ENCODE assay signal across 24 mouse cellular contexts in genomic region chr14:106194104-106194503, GRCm38 (mm10).
A peak's percentile ranks its signal among the peaks of the same experiment; 100 is the strongest.
DNase-seq lines count a peak whose midpoint lies in the region; ATAC-seq and TF ChIP-seq lines count a peak whose summit lies in the region.
"Had no signal": no experiment of that assay in that cellular context is flagged by ENCODE, and none has a peak within 500 bp of the region (broad histone marks: within the 10 kb centered on the region; RNA-seq: fewer than 3 reads in every experiment).

No protein-coding gene starts in this region.

- H3K4me3 ChIP-seq in MEL (ENCODE audit: control insufficient read depth in 1 of 2, insufficient read depth in 1 of 2, low read depth in 2 of 2, low read length in 2 of 2), result peak overlapping the region; percentile 58 to 78
- no peak overlapping the region for H3K4me3 ChIP-seq in small intestine, adult 2 months (ENCODE audit: low read depth, low read length)
- H3K4me3 ChIP-seq: embryonic facial prominence, embryonic 12.5 days; erythroblast, embryonic 14.5 days; heart, embryonic 10.5 days; hindbrain, embryonic 12.5 days; limb, embryonic 12.5 days; midbrain, embryonic 10.5 days had no signal

- TF ChIP-seq RAD21 in MEL (IDR thresholded peaks at IDR 0.05; ENCODE audit: low read depth, low read length), result no peak

- intact Hi-C loops in heart, postnatal 14 days (cut with DNase I), result no loop called here

- peak overlapping the region; percentile 9; the same call in 1 of the 2 replicates for H3K27ac ChIP-seq in MEL (ENCODE audit: control insufficient read depth, low read depth, low read length)
- H3K27ac ChIP-seq in small intestine, adult 2 months (ENCODE audit: insufficient read depth, low read depth, low read length), result peak overlapping the region; percentile 32; the same call in 1 of the 2 replicates
- H3K27ac ChIP-seq: embryonic facial prominence, embryonic 12.5 days; heart, embryonic 10.5 days; hindbrain, embryonic 12.5 days; limb, embryonic 12.5 days; liver, embryonic 14.5 days; midbrain, embryonic 10.5 days had no signal

- no peak for TF ChIP-seq CTCF in MEL (IDR thresholded peaks at IDR 0.05 in 2 of 3, conservative IDR thresholded peaks at IDR 0.05 in 1 of 3; ENCODE audit: control insufficient read depth in 1 of 3, insufficient read depth in 1 of 3, low read depth in 2 of 3, low read length in 3 of 3, poor library complexity in 1 of 3, severe bottlenecking in 1 of 3)
- TF ChIP-seq CTCF in small intestine, adult 2 months (IDR thresholded peaks at IDR 0.05; ENCODE audit: extremely low read depth, insufficient read length, insufficient replicate concordance, low read depth, low read length), result no peak

- no peaks in the 10 kb centered on the region for H3K9me3 ChIP-seq in MEL (replicated peaks; ENCODE audit: insufficient read depth, low read length)
- H3K9me3 ChIP-seq: embryonic facial prominence, embryonic 12.5 days; heart, embryonic 10.5 days; hindbrain, embryonic 12.5 days; limb, embryonic 12.5 days; midbrain, embryonic 10.5 days had no signal

- H3K79me2 ChIP-seq in MEL (ENCODE audit: control insufficient read depth, insufficient read depth, low read length, poor library complexity), result no peaks in the 10 kb centered on the region; the same call in 1 of the 2 replicates

- TF ChIP-seq POLR2A in MEL (IDR thresholded peaks at IDR 0.05; ENCODE audit: control insufficient read depth in 1 of 2, insufficient read depth in 1 of 2, low read depth in 1 of 2, low read length in 2 of 2, poor library complexity in 1 of 2), result no peak
- no peak for TF ChIP-seq POLR2A in small intestine, adult 2 months (IDR thresholded peaks at IDR 0.05; ENCODE audit: low read depth, low read length)

- peak overlapping the region; percentile 36 for H3K9ac ChIP-seq in MEL (ENCODE audit: control insufficient read depth, low read depth, low read length, poor library complexity, severe bottlenecking)
- H3K9ac ChIP-seq: embryonic facial prominence, embryonic 12.5 days; hindbrain, embryonic 12.5 days; limb, embryonic 12.5 days; liver, embryonic 14.5 days had no signal

- peak; percentile 88 for DNase-seq in heart, adult 11 months
- DNase-seq in heart, postnatal 14 days, result no peak
- peak; percentile 47 for DNase-seq in MEL (ENCODE audit: low read depth, low spot score)
- DNase-seq in frontal cortex, postnatal 36 days (ENCODE audit: low spot score in 2 of 2), result no peak
- no peak for DNase-seq in embryo, embryonic 10.5 days (ENCODE audit: low spot score)
- no peak for DNase-seq in adrenal gland, postnatal 14 days
- DNase-seq: B cell, adult 2 months; cerebellum, adult 18-20 months; cerebellum, postnatal 25 days; gastrocnemius, postnatal 36 days; kidney, adult 8-10 months; kidney, postnatal 25 days; right cerebral cortex, postnatal 4 days; thymus, postnatal 4 days had no signal

- no peaks in the 10 kb centered on the region for H3K27me3 ChIP-seq in MEL (ENCODE audit: control insufficient read depth in 1 of 2, insufficient read depth in 2 of 2, low read length in 2 of 2)
- H3K27me3 ChIP-seq in small intestine, adult 2 months (ENCODE audit: control insufficient read depth, insufficient read depth, low read length), result no peaks in the 10 kb centered on the region
- H3K27me3 ChIP-seq: embryonic facial prominence, embryonic 12.5 days; hindbrain, embryonic 12.5 days; limb, embryonic 12.5 days had no signal

- TF ChIP-seq EP300 in MEL (IDR thresholded peaks at IDR 0.05; ENCODE audit: low read depth in 1 of 2, low read length in 2 of 2), result no peak

- WGBS in small intestine, adult 2 months, result 90% methylated on average over 1 of the region's 1 CpGs

- peaks cover 0 to 20% of the 10 kb centered on the region in 2 experiments; a peak in 2 of 4 replicates for H3K36me3 ChIP-seq in MEL (ENCODE audit: control insufficient read depth in 1 of 2, insufficient read depth in 2 of 2, low read length in 2 of 2)
- H3K36me3 ChIP-seq in small intestine, adult 2 months (ENCODE audit: control insufficient read depth, insufficient read depth, low read length), result no peaks in the 10 kb centered on the region
- H3K36me3 ChIP-seq: embryonic facial prominence, embryonic 12.5 days; heart, embryonic 10.5 days; hindbrain, embryonic 12.5 days; limb, embryonic 12.5 days; midbrain, embryonic 10.5 days had no signal

- peaks cover 4 to 24% of the 10 kb centered on the region in 2 experiments; a peak in 3 of 4 replicates for H3K4me1 ChIP-seq in MEL (ENCODE audit: control insufficient read depth in 1 of 2, insufficient read depth in 2 of 2, low read length in 2 of 2)
- H3K4me1 ChIP-seq in small intestine, adult 2 months (ENCODE audit: control insufficient read depth, insufficient read depth, insufficient read length, low read length), result peaks cover 4% of the 10 kb centered on the region; the same call in 1 of the 2 replicates
- H3K4me1 ChIP-seq: heart, embryonic 10.5 days; hindbrain, embryonic 12.5 days; limb, embryonic 12.5 days had no signal

- ATAC-seq in granulocyte monocyte progenitor cell, adult 5-6 weeks (replicated peaks; ENCODE audit: poor library complexity, severe bottlenecking), result peak; percentile 84
- ATAC-seq: forebrain, embryonic 14.5 days had no signal

TF ChIP-seq in MEL, 35 proteins besides CTCF, POLR2A, EP300 and RAD21:
- TF ChIP-seq CHD2 (IDR thresholded peaks at IDR 0.05; ENCODE audit: low read length), result no peak
- no peak for TF ChIP-seq GATA1 (IDR thresholded peaks at IDR 0.05; ENCODE audit: low read depth, low read length)
- 0 out of 2 replicates have a peak, but pooled peaks have one; percentile 3 for TF ChIP-seq SIN3A (IDR thresholded peaks at IDR 0.05; ENCODE audit: low read length)
- TF ChIP-seq MAFK (IDR thresholded peaks at IDR 0.05; ENCODE audit: borderline replicate concordance, low read depth, low read length), result no peak
- TF ChIP-seq POLR2AphosphoS2 (IDR thresholded peaks at IDR 0.05; ENCODE audit: low read length), result no peak
- TF ChIP-seq MAX (IDR thresholded peaks at IDR 0.05; ENCODE audit: low read length), result no peak

Comparison
In these comparisons a context has a peak if more than half of its experiments do, and no peak if none do; other contexts are left out.
1. DNase-seq: peak in heart, adult 11 months (single experiment) and MEL (single experiment); none in heart, postnatal 14 days (0 of 2), frontal cortex, postnatal 36 days (0 of 2), embryo, embryonic 10.5 days (single experiment) and adrenal gland, postnatal 14 days (single experiment).